16 mouse cellular contexts compared by ENCODE assay signal in the genomic region with DNA sequence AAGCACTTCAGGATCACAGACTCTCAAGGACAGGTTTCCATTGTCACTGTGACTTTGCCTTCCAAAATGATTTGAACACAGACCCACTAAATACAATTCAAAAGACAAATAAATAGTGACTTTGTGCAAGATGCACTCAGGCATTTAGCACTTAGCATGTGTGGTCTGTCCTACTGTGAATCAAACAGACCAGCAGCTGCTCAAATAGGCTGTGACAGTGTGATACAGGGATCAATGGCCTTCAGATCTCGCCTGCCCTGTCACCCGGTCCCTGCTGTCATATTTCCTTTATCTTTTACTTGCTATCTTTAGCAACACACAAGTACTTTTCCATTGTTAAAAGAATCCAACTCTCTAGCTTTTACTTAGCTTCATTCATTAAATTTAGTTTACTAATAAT. TPM values are rescaled to one million over a fixed set of nuclear protein-coding genes. Genes with fewer than 3 reads are reported as not detected.
"Had no signal": no experiment of that assay in that cellular context is flagged by ENCODE, and none has a peak within 500 bp of the region (broad histone marks: within the 10 kb centered on the region; RNA-seq: fewer than 3 reads in every experiment).

No protein-coding gene starts in this region.

- H3K36me3 ChIP-seq: limb, embryonic 12.5 days; liver, embryonic 13.5 days; lung, embryonic 15.5 days; neural tube, embryonic 12.5 days had no signal

- ATAC-seq: liver, postnatal 0 days had no signal

- H3K4me3 ChIP-seq: layer of hippocampus, adult 2 months; limb, embryonic 12.5 days; liver, embryonic 13.5 days; lung, embryonic 15.5 days; neural tube, embryonic 12.5 days had no signal

- H3K4me2 ChIP-seq: limb, embryonic 12.5 days; liver, embryonic 13.5 days; lung, embryonic 15.5 days; neural tube, embryonic 12.5 days had no signal

- DNase-seq: kidney, postnatal 10 days; kidney, postnatal 4 days; liver; liver, embryonic 13.5 days; liver, postnatal 0 days; lung, postnatal 14 days; thymus, adult 18-20 months; thymus, postnatal 14 days had no signal

- H3K9me3 ChIP-seq: limb, embryonic 12.5 days; liver, embryonic 13.5 days; lung, embryonic 15.5 days; neural tube, embryonic 12.5 days had no signal

- H3K27me3 ChIP-seq: limb, embryonic 12.5 days; liver, embryonic 13.5 days; lung, embryonic 15.5 days; neural tube, embryonic 12.5 days had no signal

- H3K27ac ChIP-seq: layer of hippocampus, adult 2 months; limb, embryonic 12.5 days; liver, embryonic 13.5 days; lung, embryonic 15.5 days; macrophage; neural tube, embryonic 12.5 days had no signal

- H3K4me1 ChIP-seq: limb, embryonic 12.5 days; liver, embryonic 13.5 days; lung, embryonic 15.5 days; neural tube, embryonic 12.5 days had no signal

- H3K9ac ChIP-seq: limb, embryonic 12.5 days; liver, embryonic 13.5 days; liver, postnatal 0 days; lung, embryonic 15.5 days; neural tube, embryonic 12.5 days had no signal

RNA-seq across cellular contexts. Expression of a gene that starts 31.8 kb away (rescaled TPM):
- total RNA-seq: megakaryocyte-erythroid progenitor cell, adult 5-6 weeks; monocyte, adult 5-6 weeks; neutrophil, adult 5-6 weeks had no signal
- polyA plus RNA-seq: macrophage had no signal
